Mouse (Mus musculus) kidney, adult 2 months (tissue): ENCODE results near the gene Krt13. TPM values are rescaled to one million over a fixed set of nuclear protein-coding genes. Genes with fewer than 3 reads are reported as not detected.

ENCODE experiments used
- DNase-seq: peaks from one replicate; pipeline ENCODE4 v3.0.0; 2021
- H3K27ac ChIP-seq: fragments of 200-500 bp; 2 replicates; pipeline ENCODE4 v1.5.1; 2012; ENCODE audit warnings: low read depth, low read length, control low read depth, inconsistent platforms; ENCODE audit not compliant: insufficient read depth
- H3K27me3 ChIP-seq: fragments of 200-500 bp; replicated peaks from 2 replicates; pipeline ENCODE4 v1.6.1; 2012; ENCODE audit warnings: mild to moderate bottlenecking, moderate library complexity, low read length, inconsistent platforms; ENCODE audit not compliant: control insufficient read depth, insufficient read depth
- H3K36me3 ChIP-seq: fragments of 200-500 bp; 2 replicates; pipeline ENCODE4 v1.6.1; 2012; ENCODE audit warnings: mild to moderate bottlenecking, moderate library complexity, low read length, inconsistent platforms; ENCODE audit not compliant: control insufficient read depth, insufficient read depth
- H3K4me1 ChIP-seq: fragments of 200-500 bp; 2 replicates; pipeline ENCODE4 v1.6.1; 2011; ENCODE audit warnings: low read length; ENCODE audit not compliant: control insufficient read depth, insufficient read depth
- H3K4me3 ChIP-seq: fragments of 200-500 bp; 2 replicates; pipeline ENCODE4 v1.5.1; 2011; ENCODE audit warnings: mild to moderate bottlenecking, low read depth, low read length, control low read depth; ENCODE audit not compliant: insufficient read depth
- CTCF ChIP-seq: fragments of 200-500 bp; conservative IDR thresholded peaks from 2 replicates; pipeline ENCODE4 v1.5.1; 2011; ENCODE audit warnings: low read depth, mild to moderate bottlenecking, control low read depth, low read length, moderate library complexity, mixed read lengths; ENCODE audit not compliant: insufficient read depth, insufficient read length
- POLR2A ChIP-seq: fragments of 200-500 bp; IDR thresholded peaks from one replicate; pipeline ENCODE4 v1.6.1; 2011; ENCODE audit warnings: low read depth, low read length, control low read depth
- WGBS: fragments of 180-500 bp; shearing (Covaris S2); methylation state at CpG from one replicate; pipeline ENCODE4 v1.1.7; 2018; 5-methylcytosine and 5-hydroxymethylcytosine counted together
- polyA plus RNA-seq: library from polyadenylated mRNA; depleted of rRNA; stranded (reverse); fragments of >200 nt; gene quantifications from 2 replicates; pipeline ENCODE4 v1.2.3, GENCODE M21; 2012; rRNA removed

Krt13 gene
- polyA plus RNA-seq, 1 experiment = not detected

- Histone ChIP-seq H3K4me3 (no peak within 1 kb of the TSS), H3K27ac (no peak within 1 kb of the TSS), H3K4me1 (no peaks in the 10 kb centered on the region), H3K36me3 (no peaks in the 10 kb centered on the region), H3K27me3 (no peaks in the 10 kb centered on the region)
- 93% methylated on average over 10 of the region's 10 CpGs for WGBS
- TF ChIP-seq POLR2A (no peak), CTCF (no peak)
- no peak for DNase-seq
Observed at GRCm38 (mm10) chr11:100087861-100088260, 33.5 kb downstream of the Krt13 start, which contains the start of gene Krt32. Gene Krt32 (minus strand): TSS chr11:100088226.

- no peak overlapping the region for H3K27ac ChIP-seq
- H3K4me3 ChIP-seq = no peak overlapping the region
- 58% methylated on average over 1 of the region's 1 CpGs for whole genome bisulfite sequencing
- no peak for TF ChIP-seq CTCF
- no peak for TF ChIP-seq POLR2A
- no peaks in the 10 kb centered on the region for H3K36me3 ChIP-seq
- H3K27me3 ChIP-seq = no peaks in the 10 kb centered on the region
- no peak for DNase-seq
- no peaks in the 10 kb centered on the region for H3K4me1 ChIP-seq
Observed at GRCm38 (mm10) chr11:100073873-100074272, 47.5 kb downstream of the Krt13 start.

Other genes starting within 250 kb of the Krt13 start
- not detected in 2 replicates for gene Krtap9-1, start 248.2 kb downstream of the Krt13 start, polyA plus RNA-seq
- gene Gm11567, start 242.4 kb downstream of the Krt13 start, polyA plus RNA-seq = not detected in 2 replicates
- gene Krtap31-1, start 213.6 kb downstream of the Krt13 start, polyA plus RNA-seq = not detected in 2 replicates
- not detected in 2 replicates for gene Gm11565, start 206.8 kb downstream of the Krt13 start, polyA plus RNA-seq
- gene Krtap31-2, start 185.3 kb downstream of the Krt13 start, polyA plus RNA-seq = not detected in 2 replicates
- not detected in 2 replicates for gene Krtap9-5, start 173.1 kb downstream of the Krt13 start, polyA plus RNA-seq
- not detected in 2 replicates for gene Krtap29-1, start 142.5 kb downstream of the Krt13 start, polyA plus RNA-seq
- gene Krtap16-1, start 135.0 kb downstream of the Krt13 start, polyA plus RNA-seq = not detected in 2 replicates
- gene Krtap17-1, start 127.6 kb downstream of the Krt13 start, polyA plus RNA-seq = not detected in 2 replicates
- not detected in 2 replicates for gene Krt33a, start 105.4 kb downstream of the Krt13 start, polyA plus RNA-seq
- gene Krt33b, start 91.7 kb downstream of the Krt13 start, polyA plus RNA-seq = not detected in 2 replicates
- not detected in 2 replicates for gene Krt34, start 80.0 kb downstream of the Krt13 start, polyA plus RNA-seq
- not detected in 2 replicates for gene Krt31, start 71.0 kb downstream of the Krt13 start, polyA plus RNA-seq
- not detected in 2 replicates for gene Krt32, start 33.3 kb downstream of the Krt13 start, polyA plus RNA-seq
- gene Krt35, start 25.3 kb downstream of the Krt13 start, polyA plus RNA-seq = not detected in 2 replicates
- gene Krt36, start 15.9 kb downstream of the Krt13 start, polyA plus RNA-seq = 0.11 TPM in 1 of 2 replicates, not detected in the other
- 3.1 and 3.9 TPM in 2 replicates for gene Krt15, start 14.4 kb upstream of the Krt13 start, polyA plus RNA-seq
- 13.0 and 20.1 TPM in 2 replicates for gene Krt19, start 27.1 kb upstream of the Krt13 start, polyA plus RNA-seq
- gene Krt9, start 71.7 kb upstream of the Krt13 start, polyA plus RNA-seq = not detected in 2 replicates
- gene Krt14, start 86.0 kb upstream of the Krt13 start, polyA plus RNA-seq = 1.3 and 1.4 TPM in 2 replicates
- not detected in 2 replicates for gene Krt16, start 127.3 kb upstream of the Krt13 start, polyA plus RNA-seq
- gene Krt17, start 139.5 kb upstream of the Krt13 start, polyA plus RNA-seq = 0.08 TPM in 1 of 2 replicates, not detected in the other
- gene Krt42, start 148.3 kb upstream of the Krt13 start, polyA plus RNA-seq = not detected in 2 replicates
- 116 and 173 TPM in 2 replicates for gene Eif1, start 198.3 kb upstream of the Krt13 start, polyA plus RNA-seq
- gene Gast, start 212.8 kb upstream of the Krt13 start, polyA plus RNA-seq = not detected in 2 replicates
- gene Hap1, start 234.6 kb upstream of the Krt13 start, polyA plus RNA-seq = 3.0 and 3.6 TPM in 2 replicates